Mouse (Mus musculus) mature B cell (primary cell): Measurements from ENCODE around the gene Nagk.
"Not testable (repeated sequence)": the region's sequence is repeated elsewhere in the genome, so short reads cannot be mapped to it uniquely, and the experiment has no call there.

Experiments used
- in situ Hi-C: fragments of 300-500 bp; cut with MboI; formaldehyde crosslinking; loops from 2 replicates; pipeline ENCODE4 v1.14.3; 2019

The Nagk gene

DNA sequence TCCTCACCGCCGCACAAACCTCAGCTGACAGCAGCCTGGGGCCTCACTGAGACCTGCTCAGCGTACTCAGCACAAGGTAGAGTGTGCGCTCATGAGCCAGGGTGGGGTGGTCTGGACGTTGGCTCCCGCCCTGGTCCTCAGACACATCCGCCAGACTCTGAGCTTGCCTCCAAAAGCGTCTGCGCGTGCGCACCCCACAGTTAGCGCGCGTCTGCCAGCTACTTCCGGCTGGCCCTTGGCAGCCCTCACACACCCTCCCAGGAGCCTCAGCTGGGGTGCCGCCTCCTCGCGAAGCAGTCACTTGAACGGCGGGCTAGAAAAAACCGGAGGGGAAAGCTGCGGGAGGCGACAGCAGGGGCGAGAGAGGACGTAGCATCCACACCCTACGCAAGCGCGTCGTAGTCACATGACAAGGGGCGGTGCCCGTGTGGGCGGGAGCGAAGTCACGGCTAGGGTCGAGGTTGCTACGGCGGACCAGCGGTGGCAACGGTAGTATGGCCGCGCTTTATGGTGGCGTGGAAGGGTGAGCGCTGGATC lies at the start of gene Nagk:
Gene Nagk, plus strand, starts transcription at position 223 of the 537 bp plus-strand sequence.
- in situ Hi-C loops, result no loop called here

DNA sequence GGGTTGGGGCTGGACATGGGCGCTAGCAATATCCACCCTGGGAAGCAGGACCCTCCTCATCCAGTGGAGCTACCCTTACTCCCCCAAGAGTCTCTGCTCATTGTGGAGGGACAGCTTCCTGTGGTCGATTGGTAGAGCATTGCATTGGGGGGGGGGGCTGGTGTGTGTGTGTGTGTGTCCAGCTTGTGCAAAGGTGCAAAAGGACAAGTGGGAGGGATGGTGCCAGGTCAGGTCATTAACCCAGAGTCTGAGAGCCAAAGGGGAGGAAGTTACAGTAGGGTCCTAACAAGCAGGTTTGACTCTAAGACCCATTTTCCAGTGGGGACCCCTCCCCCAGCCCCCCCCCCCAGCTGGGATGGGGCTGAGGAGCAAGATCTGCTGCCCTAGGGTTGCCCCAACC lies 49.3 kb upstream of the Nagk start:
- in situ Hi-C loops, result no loop called here

DNA sequence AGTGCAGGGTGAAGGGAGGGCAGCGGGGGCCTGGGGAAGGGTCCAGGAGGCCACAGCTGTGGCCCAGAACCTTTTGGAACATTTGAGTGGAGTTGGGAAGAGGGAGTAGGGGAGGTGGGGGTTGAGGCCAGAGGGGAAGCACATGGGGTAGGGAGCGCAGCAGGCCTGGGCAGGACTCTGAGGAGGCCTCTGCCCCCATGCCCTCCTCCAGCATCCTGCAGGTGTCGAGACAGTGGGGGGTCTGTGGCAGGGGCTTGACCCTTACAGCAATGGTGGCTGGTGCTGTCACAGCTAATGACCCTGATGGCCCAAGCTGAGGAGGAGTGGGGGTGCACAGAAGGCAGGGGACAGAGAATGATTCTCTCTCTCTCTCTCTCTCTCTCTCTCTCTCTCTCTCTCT lies 45.5 kb upstream of the Nagk start:
- in situ Hi-C loops, result no loop called here

- in situ Hi-C loops, result no loop called here
Measured at GRCm38 (mm10) chr6:83750171-83750684, 44.6 kb upstream of the Nagk start.

- in situ Hi-C loops, result no loop called here
Measured at GRCm38 (mm10) chr6:83756051-83756450, 38.7 kb upstream of the Nagk start.

DNA sequence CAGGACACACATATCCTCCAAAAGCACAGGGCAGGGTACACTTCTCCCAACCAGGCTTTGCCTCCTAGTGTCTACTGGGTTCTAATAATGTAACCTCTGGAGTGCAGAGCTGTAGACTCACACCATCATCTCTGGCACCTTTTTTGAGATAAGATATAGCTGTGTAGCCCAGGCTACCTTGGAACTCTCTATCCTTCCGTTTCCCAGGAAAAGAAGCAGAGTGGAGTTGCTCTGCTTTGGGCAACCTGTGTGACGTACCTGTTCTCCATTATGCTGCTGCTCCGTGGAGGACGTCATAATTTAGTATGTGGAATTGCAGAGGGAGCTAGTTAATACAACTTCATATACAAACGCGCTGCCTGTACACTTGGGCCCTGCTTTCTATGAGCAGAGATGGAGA lies 32.4 kb upstream of the Nagk start, which contains the start of gene Ankrd53:
Gene Ankrd53, plus strand, starts transcription at position 301 of the 400 bp plus-strand sequence.
- in situ Hi-C loops, result no loop called here

GRCm38 (mm10) chr6:83762880-83763431 lies 31.8 kb upstream of the Nagk start:
- in situ Hi-C loops, result no loop called here

GRCm38 (mm10) chr6:83766982-83767381 lies 27.8 kb upstream of the Nagk start:
- in situ Hi-C loops, result no loop called here

GRCm38 (mm10) chr6:83768485-83768884 lies 26.3 kb upstream of the Nagk start:
- in situ Hi-C loops, result no loop called here

DNA sequence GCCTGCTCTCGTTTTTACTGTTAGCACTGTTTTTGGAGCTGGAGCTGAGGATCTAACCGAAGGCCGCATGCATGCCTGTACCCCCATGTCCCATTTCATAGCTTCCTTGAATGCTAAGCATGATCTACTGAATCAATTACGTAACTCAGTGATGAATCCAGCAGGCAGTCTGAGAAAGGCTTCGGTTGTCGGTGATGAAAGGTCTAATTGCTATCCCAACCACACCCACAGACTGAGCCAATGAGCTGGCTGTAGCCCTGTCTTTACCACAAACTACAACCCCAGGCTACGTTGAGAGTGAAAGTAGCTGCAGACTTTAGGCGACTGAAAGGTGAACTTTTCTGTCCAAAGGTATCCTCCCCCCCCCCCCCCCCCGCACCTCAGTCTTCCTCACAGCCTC lies 20.7 kb upstream of the Nagk start:
- in situ Hi-C loops, result no loop called here

DNA sequence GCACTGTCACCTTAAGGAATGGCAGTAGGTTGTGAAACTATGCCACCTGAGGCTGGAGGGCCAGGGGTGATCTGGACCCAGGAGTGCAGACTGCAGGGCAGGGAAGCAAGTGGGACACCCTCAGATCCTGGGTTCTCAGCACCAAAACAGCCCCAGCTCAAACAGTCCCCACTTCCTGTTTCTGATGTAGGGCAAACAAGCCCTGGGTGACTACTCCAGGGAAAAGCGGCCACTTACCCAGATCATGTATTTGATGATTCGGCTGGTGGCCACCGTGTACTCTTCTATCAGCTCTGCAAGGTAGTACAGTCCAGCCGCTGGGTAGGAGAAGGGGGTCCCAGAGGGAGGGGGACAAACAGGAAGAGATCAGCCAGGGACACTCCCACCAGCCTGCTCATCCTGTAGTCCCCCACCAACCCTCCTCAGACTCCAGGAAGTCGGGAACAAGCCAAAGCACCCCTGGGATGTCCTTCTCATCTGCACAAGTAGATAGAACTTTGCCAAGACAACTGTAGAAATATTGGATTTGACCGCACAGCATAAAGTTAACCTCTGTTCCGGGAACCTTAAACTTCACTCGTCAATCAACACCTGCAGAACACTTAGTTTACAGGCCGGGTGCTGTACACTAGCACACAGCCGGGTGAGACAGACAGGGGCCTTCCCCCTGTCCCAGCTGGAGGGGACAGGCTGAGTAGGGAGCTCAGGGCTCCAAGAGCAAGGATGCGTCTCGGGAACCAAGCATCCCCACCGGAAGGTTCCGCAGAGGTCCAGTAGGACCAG lies 19.8 kb upstream of the Nagk start:
- in situ Hi-C loops, result no loop called here

DNA sequence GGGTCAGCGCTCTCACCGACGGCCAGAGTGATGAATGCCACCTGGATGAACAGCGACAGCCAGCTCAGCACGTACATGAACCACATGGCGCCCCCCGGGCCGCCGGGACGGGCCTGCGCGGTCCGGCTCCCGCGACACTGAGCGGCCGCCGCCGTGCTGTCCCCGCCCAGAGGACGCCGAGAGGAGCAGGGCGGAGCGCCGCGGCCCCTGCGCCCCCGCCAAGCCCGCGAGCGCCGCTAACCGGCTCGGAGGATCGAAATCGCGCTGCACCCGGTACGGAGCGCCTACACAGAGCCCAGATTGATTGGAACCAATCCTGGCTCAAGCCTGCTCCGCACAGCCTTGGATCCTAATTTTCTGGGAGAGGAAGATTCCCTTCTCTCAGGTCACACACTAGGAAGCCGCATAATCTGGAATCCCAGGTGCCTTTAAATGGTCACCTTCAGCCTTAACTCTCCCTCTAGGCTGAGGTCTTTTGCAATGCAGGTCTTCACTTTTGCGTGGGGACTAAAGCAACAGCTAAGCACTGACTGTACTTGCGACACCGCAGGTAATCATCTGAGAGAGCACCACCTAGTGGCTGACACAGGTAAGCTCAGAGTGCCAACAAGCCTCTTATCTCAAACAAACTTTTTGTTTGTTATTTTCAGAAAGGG lies 19.0 kb upstream of the Nagk start, which contains the start of gene Tex261:
Gene Tex261, minus strand, starts transcription at position 176 of the 656 bp plus-strand sequence.
- in situ Hi-C loops, result no loop called here

- in situ Hi-C loops, result no loop called here
Measured at GRCm38 (mm10) chr6:83778306-83778705, 16.5 kb upstream of the Nagk start.

- in situ Hi-C loops, result no loop called here
Measured at GRCm38 (mm10) chr6:83779026-83779425, 15.8 kb upstream of the Nagk start.

- in situ Hi-C loops, result no loop called here
Measured at GRCm38 (mm10) chr6:83786426-83786825, 8.4 kb upstream of the Nagk start.

GRCm38 (mm10) chr6:83788554-83788953 lies 6.2 kb upstream of the Nagk start:
- in situ Hi-C loops, result no loop called here

DNA sequence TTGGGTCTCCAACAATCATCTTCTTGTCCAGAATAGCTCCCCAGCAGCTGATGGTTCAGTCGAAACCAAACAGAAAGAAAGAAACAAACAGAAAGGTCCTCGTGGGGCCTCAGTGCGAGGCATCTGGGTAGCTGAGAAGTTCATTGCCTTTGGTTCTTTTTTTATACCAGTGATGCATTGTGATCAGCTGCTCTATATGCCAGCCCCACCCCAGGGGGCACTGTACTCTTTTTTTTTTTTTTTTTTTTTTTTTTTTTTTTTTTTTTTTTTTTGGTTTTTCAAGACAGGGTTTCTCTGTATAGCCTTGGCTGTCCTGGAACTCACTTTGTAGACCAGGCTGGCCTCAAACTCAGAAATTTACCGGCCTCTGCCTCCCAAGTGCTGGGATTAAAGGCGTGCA lies 4.2 kb upstream of the Nagk start:
- in situ Hi-C loops, result not testable (repeated sequence)

DNA sequence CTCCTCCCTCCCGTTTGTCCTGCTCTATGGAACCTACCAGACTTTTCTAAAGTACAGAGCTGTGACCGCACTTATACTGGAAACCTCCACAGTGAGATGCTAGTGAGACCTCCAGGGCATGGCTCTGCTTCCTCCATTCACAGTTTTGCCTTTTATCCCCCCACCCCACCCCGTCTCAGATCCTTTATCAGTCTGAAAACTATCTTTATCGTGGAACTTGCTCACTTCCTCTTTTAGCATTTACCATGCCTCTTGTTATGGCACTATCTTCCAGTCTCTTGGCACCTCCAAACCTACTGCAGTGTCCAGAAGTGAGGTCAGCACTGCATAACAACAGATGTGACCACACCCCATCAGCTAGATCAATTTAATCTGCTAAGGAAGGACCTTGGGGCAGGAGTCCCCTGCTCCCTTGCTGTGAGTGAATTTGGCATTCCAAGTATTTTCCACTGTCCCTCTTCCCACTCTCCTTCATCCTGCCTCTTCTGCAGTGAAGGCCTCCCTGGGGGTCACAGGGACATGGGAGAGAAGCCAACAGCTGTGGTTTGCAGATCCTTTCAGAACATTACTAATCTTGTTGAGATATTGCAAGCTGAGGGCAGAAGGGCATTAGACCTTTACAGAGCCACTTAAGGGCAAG lies 3.4 kb upstream of the Nagk start:
- in situ Hi-C loops, result no loop called here

DNA sequence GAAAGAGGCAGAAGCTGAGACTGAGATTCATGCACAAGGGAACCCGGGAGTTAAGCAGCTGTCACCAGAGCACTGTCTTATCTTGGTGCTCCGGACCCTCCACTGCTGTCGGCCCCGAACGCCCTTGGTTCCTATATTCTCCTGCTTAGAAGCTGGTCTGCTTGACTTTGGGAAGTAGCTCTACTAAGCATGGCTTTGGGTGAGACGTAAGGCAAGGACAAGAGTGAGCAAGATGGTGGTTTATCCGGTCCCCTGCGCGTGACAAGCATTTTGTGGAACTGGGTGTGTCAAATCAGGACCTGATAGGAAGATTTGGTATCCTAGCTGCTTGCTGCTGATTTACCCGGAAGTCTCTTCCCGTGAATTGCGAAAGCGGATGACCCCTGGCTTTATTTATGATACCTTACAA lies 714 bp downstream of the Nagk start:
- in situ Hi-C loops, result no loop called here

DNA sequence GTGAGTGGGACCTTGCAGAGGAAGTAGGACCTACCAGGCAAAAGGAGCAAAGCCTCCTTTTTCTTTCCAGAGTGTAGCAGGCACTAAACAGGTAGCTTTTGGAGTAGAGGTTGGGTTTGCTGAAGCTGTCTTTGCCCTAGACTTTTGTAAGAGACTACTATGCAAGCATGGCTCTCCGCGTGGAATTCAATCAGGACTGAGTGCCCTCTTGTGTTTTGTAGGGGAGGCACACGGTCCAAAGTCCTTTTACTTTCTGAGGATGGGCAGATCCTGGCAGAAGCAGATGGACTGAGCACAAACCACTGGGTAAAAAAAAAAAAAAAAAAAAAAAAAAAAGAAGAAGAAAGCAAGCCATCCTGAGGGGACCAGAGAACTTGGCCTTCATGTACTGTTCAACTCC lies 1.9 kb downstream of the Nagk start:
- in situ Hi-C loops, result no loop called here

DNA sequence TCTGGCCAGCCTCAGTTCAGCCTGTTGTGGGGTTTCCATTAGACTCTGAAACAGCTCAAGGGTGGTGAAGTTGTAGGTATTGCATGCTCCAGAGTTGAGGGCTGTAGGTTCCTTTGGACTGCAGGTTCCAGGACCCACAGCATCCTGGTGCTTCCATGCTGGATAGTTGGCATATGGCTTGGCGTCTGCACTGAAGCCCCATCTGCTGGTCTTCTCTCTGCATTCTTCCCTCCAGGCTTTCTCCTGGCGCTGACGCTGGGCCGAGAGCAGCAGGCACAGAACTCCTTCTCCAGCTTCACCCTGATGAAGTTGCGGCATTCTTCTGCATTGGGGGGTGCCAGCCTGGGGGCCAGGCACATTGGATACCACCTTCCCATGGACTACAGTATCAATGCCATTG lies 7.3 kb downstream of the Nagk start:
- in situ Hi-C loops, result no loop called here

DNA sequence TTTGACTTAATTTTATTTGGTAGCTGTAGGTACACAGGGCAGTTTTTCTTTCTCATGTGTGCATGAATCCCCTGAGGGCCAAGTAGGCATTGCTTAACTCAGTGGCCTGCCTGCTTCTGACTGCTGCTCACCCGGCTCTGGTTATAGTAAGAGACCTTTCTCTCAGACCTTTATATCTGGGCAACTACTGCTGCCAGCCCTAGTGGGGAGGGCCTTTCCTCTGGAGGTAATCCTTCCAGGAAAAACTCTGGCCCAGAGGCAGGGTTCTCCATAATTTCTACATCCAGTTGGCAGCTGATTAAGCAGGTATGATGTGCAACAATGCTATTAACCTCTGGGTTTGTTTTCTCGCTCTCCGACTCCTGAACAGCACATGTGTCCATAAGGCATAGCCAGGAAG lies 8.1 kb downstream of the Nagk start:
- in situ Hi-C loops, result no loop called here
